Mouse (Mus musculus) limb, embryonic 11.5 days (tissue): Measurements from ENCODE around the gene Isg20l2. TPM values are rescaled to one million over a fixed set of nuclear protein-coding genes. Genes with fewer than 3 reads are reported as not detected.

ENCODE experiments used
- ATAC-seq: fragments of 200-750 bp; cut with Nextera tagmentation; 2 replicates; pipeline ENCODE4 v1.8.0; 2017; ENCODE audit warnings: low read depth; ENCODE audit not compliant: insufficient number of reproducible peaks, low FRiP score, low TSS enrichment
- DNase-seq: peaks from one replicate; pipeline ENCODE4 v3.0.0-alpha.2; 2015; ENCODE audit warnings: low spot score
- H3K27ac ChIP-seq: fragments of 300-500 bp; sonication (generic); replicated peaks from 2 replicates; pipeline ENCODE4 v1.5.1; 2014; ENCODE audit warnings: low read depth, mild to moderate bottlenecking, low read length
- H3K27me3 ChIP-seq: fragments of 300-500 bp; sonication (generic); 2 replicates; pipeline ENCODE4 v1.6.1; 2014; ENCODE audit warnings: mild to moderate bottlenecking, low read length, mixed read lengths; ENCODE audit not compliant: control insufficient read depth, insufficient read depth
- H3K36me3 ChIP-seq: fragments of 300-500 bp; sonication (generic); 2 replicates; pipeline ENCODE4 v1.6.1; 2014; ENCODE audit warnings: mild to moderate bottlenecking, low read length, moderate library complexity, mixed read lengths; ENCODE audit not compliant: control insufficient read depth, insufficient read depth
- H3K4me1 ChIP-seq: fragments of 300-500 bp; sonication (generic); 2 replicates; pipeline ENCODE4 v1.6.1; 2014; ENCODE audit warnings: low read length, mixed read lengths; ENCODE audit not compliant: control insufficient read depth, insufficient read depth
- H3K4me2 ChIP-seq: fragments of 300-500 bp; sonication (generic); 2 replicates; pipeline ENCODE4 v1.6.1; 2014; ENCODE audit warnings: low read depth, mild to moderate bottlenecking, moderate library complexity; ENCODE audit not compliant: severe bottlenecking
- H3K4me3 ChIP-seq: fragments of 300-500 bp; sonication (generic); 2 replicates; pipeline ENCODE4 v1.5.1; 2014; ENCODE audit warnings: low read depth, low read length
- H3K9ac ChIP-seq: fragments of 300-500 bp; sonication (generic); 2 replicates; pipeline ENCODE4 v1.6.1; 2014; ENCODE audit warnings: mild to moderate bottlenecking, low read length
- H3K9me3 ChIP-seq: fragments of 300-500 bp; sonication (generic); 2 replicates; pipeline ENCODE4 v1.6.1; 2016; ENCODE audit warnings: low read length; ENCODE audit not compliant: control insufficient read depth
- WGBS: fragments of 180-500 bp; shearing (Covaris S2); extraction: QIAGEN DNeasy Blood & Tissue Kit; methylation state at CpG from one replicate; pipeline ENCODE4 v1.1.7; 2014; 5-methylcytosine and 5-hydroxymethylcytosine counted together
- polyA plus RNA-seq: library from polyadenylated mRNA; unstranded; fragments of >200 nt; fragmentation: Nextera tagmentation; extraction: Ambion mirVana; gene quantifications from 2 replicates; pipeline ENCODE4 v1.2.1, GENCODE M21; 2014

Isg20l2 gene
- polyA plus RNA-seq, 1 experiment from 2014 or later: 51.7 TPM

DNA sequence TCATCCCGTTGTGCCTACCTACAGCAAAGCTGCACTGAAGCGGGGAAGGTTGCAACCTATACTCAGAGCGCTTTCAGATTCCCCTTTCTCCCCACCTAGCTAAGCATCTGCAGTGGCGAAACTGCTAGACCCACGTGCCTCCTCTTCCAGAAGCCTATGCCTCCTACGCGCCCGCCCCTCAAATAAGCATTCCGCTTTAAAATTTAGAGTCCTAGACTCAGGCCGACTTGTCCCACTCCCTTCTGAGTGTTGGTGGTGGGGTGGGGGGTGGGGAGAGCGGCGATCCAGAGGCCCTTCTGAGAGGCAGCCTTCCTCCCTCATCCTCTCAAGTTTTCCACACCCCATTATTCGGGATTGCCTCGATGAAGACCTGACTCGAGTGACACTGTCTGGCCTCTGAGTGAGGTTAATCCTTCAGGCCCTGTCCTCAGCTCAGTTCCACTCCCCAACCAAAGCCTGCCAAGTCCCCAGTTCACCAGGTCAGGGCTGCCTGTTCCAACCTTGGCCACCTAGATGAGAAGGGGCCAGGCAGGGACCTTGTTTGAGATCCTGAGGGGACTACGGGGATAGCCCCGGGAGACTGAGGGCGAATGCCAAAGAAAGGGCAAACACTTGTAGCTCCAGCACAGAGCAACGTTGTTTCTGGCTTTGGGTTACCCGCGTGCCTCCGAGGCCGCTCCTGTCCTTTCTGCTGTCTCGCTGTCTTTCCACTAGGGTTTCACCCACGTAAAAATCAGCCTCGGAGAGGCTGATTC lies 17.1 kb downstream of the Isg20l2 start:
- Histone ChIP-seq H3K4me1 (peaks cover 53% of the 10 kb centered on the region), H3K9ac (peak overlapping the region; percentile 77), H3K36me3 (peaks cover 4% of the 10 kb centered on the region; the same call in 1 of the 2 replicates), H3K9me3 (no peaks in the 10 kb centered on the region), H3K4me2 (peak overlapping the region; percentile 70), H3K4me3 (peak overlapping the region; percentile 73), H3K27ac (peak overlapping the region; percentile 98), H3K27me3 (no peaks in the 10 kb centered on the region)
- WGBS: under 1% methylated on average over 24 of the region's 26 CpGs
- ATAC-seq (0 out of 2 replicates have a peak, but pooled peaks have one; percentile 3), DNase-seq (peak; percentile 73)

DNA sequence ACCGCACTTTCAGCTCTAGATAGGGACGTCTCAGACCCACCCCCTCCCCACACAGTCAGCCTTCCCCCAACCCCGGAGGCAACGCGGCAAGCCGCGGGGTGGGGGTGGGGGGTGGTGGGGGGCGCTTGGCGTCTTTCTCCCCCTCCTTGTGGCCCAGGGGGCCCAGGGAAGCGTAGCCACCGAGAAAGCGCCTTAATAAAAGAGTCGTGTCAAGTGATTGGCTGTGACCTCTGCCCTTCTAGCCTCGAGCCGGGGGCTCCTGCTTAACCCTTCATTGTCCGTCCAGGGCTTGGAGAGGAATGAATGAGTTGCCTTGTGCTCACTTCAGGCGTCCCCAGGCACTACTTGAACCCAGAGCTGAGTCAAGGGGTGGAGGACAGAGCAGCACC lies 17.7 kb downstream of the Isg20l2 start:
- Histone ChIP-seq H3K4me2 (peak overlapping the region; percentile 70), H3K27me3 (no peaks in the 10 kb centered on the region), H3K4me1 (peaks cover 57% of the 10 kb centered on the region), H3K27ac (peak overlapping the region; percentile 98), H3K4me3 (peak overlapping the region; percentile 73), H3K9ac (peak overlapping the region; percentile 77), H3K9me3 (no peaks in the 10 kb centered on the region), H3K36me3 (no peaks in the 10 kb centered on the region; the same call in 1 of the 2 replicates)
- under 1% methylated on average over 17 of the region's 17 CpGs for WGBS
- DNase-seq (peak; percentile 86), ATAC-seq (peak; percentile 37; the same call in 1 of the 2 replicates)

DNA sequence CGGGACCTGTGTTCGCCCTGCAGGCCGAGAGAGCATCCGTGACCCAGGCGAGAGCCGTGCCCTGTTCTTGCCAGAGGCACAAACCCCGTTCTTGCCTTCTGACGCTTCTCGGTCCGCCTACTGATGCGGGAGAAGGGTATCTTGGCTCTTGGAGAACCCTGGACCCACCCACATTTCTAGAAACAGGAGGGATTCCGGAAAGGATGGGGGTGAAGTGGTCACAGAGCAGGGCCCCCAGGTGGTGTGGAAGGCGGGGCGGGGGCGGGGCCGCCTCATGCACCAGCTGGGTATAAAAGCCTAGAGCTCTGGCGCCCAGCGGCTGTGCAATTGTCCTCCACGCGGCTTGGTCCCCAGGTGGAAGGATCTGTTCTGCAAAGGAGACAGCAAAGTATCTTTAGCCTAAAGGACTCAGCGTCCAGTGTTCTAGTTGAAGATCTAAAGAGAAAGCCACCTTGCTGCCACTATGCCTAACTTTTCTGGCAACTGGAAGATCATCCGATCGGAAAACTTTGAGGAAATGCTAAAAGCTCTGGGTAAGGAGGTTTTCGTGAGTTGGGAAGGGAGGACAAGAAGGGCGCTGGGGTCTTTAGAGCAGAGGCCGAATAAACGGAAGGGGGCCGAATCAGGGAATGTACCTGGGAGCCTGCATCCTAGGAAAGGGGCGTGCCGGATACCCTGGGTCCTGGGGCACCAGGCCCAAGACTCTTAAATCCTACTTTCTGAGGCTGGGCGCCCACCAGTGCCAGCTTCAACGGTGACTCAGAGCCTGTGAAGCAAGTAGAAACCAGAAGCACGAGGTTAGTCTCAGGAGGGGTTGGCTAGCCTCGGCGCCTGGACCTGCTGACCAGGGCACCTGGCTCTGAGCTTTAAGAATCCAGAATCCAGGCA lies 18.5 kb downstream of the Isg20l2 start, which contains the start of gene Crabp2:
TSS of gene Crabp2 (plus strand) at position 289 of the 888 bp plus-strand sequence.
- Histone ChIP-seq H3K4me2 (peak within 1 kb of the TSS; percentile 70), H3K9me3 (no peaks in the 10 kb centered on the region), H3K27me3 (no peaks in the 10 kb centered on the region), H3K36me3 (peaks cover 3% of the 10 kb centered on the region; the same call in 1 of the 2 replicates), H3K27ac (peak within 1 kb of the TSS; percentile 98), H3K4me3 (peak within 1 kb of the TSS; percentile 73), H3K9ac (peak within 1 kb of the TSS; percentile 77), H3K4me1 (peaks cover 54% of the 10 kb centered on the region)
- DNase-seq (peak; percentile 85), ATAC-seq (peak; percentile 48)
- WGBS: under 1% methylated on average over 35 of the region's 35 CpGs

DNA sequence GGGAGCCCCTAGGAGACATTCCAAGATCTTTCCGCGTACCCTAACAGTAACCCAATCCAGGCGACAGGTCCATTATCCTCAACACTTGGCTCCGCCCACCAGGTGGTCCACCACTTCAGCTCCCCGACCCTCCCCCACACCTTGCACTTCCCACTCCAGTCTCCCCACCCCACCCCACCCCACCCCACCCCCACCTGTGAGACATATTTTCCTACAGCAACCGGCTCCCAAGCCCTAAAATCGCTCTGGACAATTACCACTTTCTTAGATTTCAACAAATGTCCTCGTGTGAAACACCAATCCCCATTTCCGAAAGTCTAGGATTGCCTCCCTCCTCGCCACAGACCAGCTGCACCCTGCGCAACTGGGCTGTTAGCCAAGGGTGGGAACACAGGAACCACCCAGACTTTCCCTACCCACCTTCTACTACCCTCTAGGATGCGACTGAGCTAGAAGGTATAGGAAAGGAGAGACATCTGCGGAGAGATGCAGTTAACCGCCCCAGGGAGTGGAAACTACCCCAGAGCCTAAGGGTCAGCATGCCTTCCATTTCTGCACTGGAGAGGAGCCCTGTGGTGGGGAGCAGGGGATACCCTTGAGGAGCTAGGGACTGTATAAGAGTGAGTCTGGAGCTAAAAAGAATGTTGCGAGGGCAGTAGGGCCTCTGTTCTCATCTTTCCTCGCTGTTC lies 19.3 kb downstream of the Isg20l2 start:
- peak; percentile 28; the same call in 1 of the 2 replicates for ATAC-seq
- Histone ChIP-seq H3K9me3 (no peaks in the 10 kb centered on the region), H3K27me3 (no peaks in the 10 kb centered on the region), H3K4me1 (peaks cover 51% of the 10 kb centered on the region), H3K4me2 (peak overlapping the region; percentile 70), H3K4me3 (peak overlapping the region; percentile 73), H3K36me3 (peaks cover 5% of the 10 kb centered on the region; the same call in 1 of the 2 replicates), H3K27ac (peak overlapping the region; percentile 98), H3K9ac (peak overlapping the region; percentile 77)
- DNase-seq: peak; percentile 40
- WGBS: under 1% methylated on average over 16 of the region's 16 CpGs

DNA sequence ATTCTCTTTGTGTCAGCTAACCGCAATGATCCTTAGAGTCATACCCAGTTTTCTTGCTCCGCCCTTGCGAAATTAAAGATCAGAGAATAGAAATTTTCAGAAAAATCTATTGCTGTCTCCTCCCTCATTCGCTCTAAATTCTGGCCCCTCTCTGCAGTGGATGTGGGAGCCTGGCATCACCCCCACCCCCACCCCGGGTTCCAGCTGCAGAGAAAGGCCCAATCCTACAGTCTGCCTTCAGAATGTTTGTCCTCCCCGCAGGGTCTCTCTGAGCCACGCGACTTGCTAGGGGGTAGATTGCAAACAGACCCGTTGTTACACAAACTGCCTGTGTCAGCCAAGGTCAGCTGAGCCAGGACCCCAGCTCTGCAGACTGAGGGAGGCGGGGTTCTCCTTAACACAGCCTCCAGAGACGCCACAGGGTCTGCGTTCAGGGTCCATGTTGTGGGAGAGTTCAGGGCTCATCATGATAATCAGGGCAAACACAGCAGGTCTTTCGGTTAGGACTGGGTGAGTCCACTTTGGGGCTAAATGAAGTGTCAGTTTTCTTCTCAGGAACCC lies 19.9 kb downstream of the Isg20l2 start:
- ATAC-seq (no peak), DNase-seq (peak; percentile 67)
- Histone ChIP-seq H3K4me1 (peaks cover 45% of the 10 kb centered on the region), H3K4me2 (peak overlapping the region; percentile 70), H3K27me3 (no peaks in the 10 kb centered on the region), H3K4me3 (peak overlapping the region; percentile 73), H3K27ac (peak overlapping the region; percentile 58; the same call in 1 of the 2 replicates), H3K9ac (peak overlapping the region; percentile 77), H3K36me3 (0 out of 2 replicates have a peak, but pooled peaks cover 5% of the 10 kb centered on the region), H3K9me3 (no peaks in the 10 kb centered on the region)
- WGBS: 2% methylated on average over 13 of the region's 13 CpGs

DNA sequence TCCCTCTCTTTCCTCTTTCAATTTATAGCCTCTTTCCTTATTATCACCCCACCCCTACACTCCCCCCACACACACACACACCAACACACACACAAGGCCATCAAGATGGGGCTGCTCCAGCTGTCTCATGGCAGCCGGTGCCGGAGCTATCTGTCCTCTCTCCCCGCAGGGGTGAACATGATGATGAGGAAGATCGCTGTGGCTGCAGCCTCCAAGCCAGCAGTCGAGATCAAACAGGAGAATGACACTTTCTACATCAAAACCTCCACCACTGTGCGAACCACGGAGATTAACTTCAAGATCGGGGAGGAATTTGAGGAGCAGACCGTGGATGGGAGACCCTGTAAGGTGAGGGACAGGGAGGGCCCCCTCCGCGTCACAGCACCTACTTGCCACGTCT lies 21.8 kb downstream of the Isg20l2 start:
- no peaks in the 10 kb centered on the region; the same call in 1 of the 2 replicates for H3K9me3 ChIP-seq
- H3K4me2 ChIP-seq: peak overlapping the region; percentile 70
- peak overlapping the region; percentile 18 for H3K4me3 ChIP-seq
- DNase-seq (no peak), ATAC-seq (no peak)
- peak overlapping the region; percentile 32; the same call in 1 of the 2 replicates for H3K9ac ChIP-seq
- H3K4me1 ChIP-seq: peaks cover 26% of the 10 kb centered on the region
- H3K27me3 ChIP-seq: no peaks in the 10 kb centered on the region
- H3K36me3 ChIP-seq: 0 out of 2 replicates have a peak, but pooled peaks cover 5% of the 10 kb centered on the region
- H3K27ac ChIP-seq: peak overlapping the region; percentile 45; the same call in 1 of the 2 replicates
- 17% methylated on average over 12 of the region's 12 CpGs for WGBS

DNA sequence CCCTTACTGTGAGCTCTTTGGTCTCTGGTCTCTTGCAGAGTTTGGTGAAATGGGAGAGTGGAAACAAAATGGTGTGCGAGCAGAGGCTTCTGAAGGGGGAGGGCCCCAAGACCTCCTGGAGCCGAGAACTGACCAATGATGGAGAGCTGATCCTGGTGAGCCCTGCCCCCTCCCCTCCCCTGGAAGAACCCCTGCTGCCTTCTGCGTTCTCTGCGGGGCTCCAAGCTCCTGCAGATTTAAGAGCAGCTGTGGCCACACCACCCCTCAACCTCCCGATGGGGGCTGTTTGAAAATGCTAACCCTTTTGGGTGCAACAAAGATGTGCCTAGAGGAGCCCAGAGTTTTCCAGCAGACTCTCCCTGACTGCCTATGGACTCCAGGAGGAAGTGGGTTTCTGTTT lies 22.3 kb downstream of the Isg20l2 start:
- H3K27me3 ChIP-seq: no peaks in the 10 kb centered on the region
- WGBS: 5% methylated on average over 5 of the region's 5 CpGs
- no peaks in the 10 kb centered on the region; the same call in 1 of the 2 replicates for H3K9me3 ChIP-seq
- H3K4me2 ChIP-seq: peak overlapping the region; percentile 70
- ATAC-seq (no peak), DNase-seq (peak; percentile 47)
- H3K9ac ChIP-seq: no peak overlapping the region
- H3K27ac ChIP-seq: no peak overlapping the region; the same call in 1 of the 2 replicates
- H3K36me3 ChIP-seq: 0 out of 2 replicates have a peak, but pooled peaks cover 5% of the 10 kb centered on the region
- H3K4me3 ChIP-seq: peak overlapping the region; percentile 18; the same call in 1 of the 2 replicates
- peaks cover 21% of the 10 kb centered on the region for H3K4me1 ChIP-seq
